Mouse (Mus musculus) gastrocnemius, postnatal 14 days (tissue): ENCODE measurements around the gene Serpinb12. TPM values are rescaled to one million over a fixed set of nuclear protein-coding genes. Genes with fewer than 3 reads are reported as not detected.
"Not testable (repeated sequence)": the region's sequence is repeated elsewhere in the genome, so short reads cannot be mapped to it uniquely, and the experiment has no call there.

Experiments used
- DNase-seq: peaks from one replicate; pipeline ENCODE4 v3.0.0; 2021; ENCODE audit warnings: mixed read lengths
- intact Hi-C: fragments of 180-260 bp; cut with DNase I; formaldehyde crosslinking; loops from one replicate; pipeline ENCODE4 v1.15.1; 2025; ENCODE audit warnings: low total_unique reads
- long read RNA-seq, 2 experiments: library from polyadenylated mRNA; stranded (forward); transcript quantifications; one replicate each; pipeline ENCODE4 v2.0.0; 2021
- total RNA-seq, 2 experiments: library from RNA; stranded (reverse); gene quantifications; 2 replicates each; pipeline ENCODE4 v1.2.3; 2021

Gene Serpinb12
- total RNA-seq: under 1 TPM in 1 of 2 experiments, not detected in 1; 0.35 TPM
- long read RNA-seq, experiment 1: 0 reads
- long read RNA-seq, experiment 2: 0 reads

DNA sequence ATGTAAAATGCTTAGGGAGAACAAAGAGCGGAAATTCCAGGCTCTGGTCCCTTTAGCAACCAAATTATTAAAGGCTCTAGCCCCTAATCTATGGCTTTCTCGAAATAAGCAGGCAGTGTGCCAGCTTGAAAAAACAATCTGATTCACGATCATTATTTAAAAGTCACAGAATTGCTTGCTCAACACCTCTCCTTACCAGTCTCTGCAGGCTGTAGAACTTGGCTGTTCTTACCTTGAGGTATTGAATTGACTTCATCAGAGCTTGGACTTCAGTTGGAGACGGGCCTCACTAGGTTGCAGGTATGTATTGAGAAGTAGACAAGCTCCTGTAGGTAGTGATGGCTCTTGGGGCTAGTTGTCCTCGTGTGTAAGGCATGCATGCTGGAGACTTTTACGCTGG is at the start of gene Serpinb12:
Gene Serpinb12 (plus strand): TSS at position 185 of the 400 bp plus-strand sequence.
- DNase-seq: no peak
- intact Hi-C loops: no loop called here

DNA sequence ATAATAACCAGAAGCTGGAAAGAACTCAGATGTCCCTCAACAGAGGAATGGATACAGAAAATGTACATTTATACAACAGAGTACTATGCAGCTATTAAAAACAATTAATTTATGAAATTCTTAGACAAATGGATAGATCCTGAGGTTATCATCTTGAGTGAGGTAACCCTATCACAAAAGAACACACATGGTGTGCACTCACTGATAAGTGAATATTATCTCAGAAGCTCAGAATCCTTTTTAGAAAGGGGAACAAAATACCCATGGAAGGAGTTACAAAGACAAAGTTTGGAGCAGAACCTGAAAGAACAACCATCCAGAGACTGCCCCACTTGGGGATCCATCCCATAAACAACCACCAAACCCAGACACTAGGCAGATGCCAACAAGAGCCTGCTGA is 39.1 kb upstream of the Serpinb12 start:
- DNase-seq, intact Hi-C loops: not testable (repeated sequence)

DNA sequence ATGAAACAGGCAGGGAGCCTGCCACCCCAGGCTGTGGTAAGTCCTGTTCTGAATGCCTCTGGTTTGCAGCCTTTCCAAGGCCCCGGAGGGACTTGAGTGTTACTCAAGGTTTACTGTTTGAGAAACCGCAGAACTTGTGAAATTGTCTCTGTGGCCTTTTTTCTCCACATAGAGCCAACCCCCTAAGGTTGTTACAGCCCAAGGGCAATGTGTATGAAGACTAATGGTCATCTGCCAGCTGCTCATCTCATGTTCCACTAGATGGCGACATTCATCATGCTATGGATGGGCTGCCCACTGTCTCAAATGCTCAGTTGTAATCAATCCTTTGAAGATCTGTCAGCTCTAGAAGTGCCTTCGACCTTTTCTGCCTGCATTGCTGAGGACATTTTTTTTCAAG is 32.8 kb upstream of the Serpinb12 start:
- no peak for DNase-seq
- intact Hi-C loops: no loop called here

DNA sequence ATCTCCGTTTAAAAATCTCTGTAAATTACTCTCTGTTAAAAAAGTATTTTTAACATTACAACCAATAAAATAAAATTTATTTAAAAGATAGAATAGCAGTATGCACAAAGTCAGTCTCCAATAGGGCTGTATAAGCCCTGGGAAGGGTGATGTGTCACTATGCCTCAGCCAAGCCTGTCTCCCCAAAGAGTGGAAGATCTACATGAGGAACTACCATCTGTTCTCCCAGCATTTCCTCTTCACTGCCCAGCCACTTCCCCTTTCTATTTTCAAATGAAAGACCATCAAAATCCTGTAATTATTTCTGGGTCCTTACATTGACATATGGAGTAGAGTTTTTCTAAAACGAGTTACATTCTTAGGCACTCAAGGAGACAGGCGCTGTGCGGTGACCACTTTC is 2.3 kb upstream of the Serpinb12 start:
- intact Hi-C loops: no loop called here
- no peak for DNase-seq

DNA sequence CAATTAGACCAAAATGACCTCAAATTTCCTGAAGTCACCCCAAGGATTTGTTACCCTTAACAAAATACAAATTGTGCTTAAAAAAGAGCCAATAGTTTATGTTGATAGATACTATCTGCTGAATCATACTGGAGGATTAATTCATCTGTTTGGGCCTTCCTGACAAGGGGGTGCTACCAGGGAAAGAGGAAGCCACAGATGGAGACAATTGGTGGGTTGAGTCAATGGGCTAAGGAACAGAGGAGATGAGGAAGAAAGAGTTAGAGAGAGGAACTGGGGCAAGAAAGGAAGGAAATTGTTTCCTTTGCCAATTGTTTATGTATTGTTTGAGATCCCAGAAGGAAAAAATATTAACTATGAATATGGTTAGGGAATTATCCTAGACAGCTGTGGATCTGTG is 591 bp upstream of the Serpinb12 start:
- no peak for DNase-seq
- intact Hi-C loops: no loop called here

DNA sequence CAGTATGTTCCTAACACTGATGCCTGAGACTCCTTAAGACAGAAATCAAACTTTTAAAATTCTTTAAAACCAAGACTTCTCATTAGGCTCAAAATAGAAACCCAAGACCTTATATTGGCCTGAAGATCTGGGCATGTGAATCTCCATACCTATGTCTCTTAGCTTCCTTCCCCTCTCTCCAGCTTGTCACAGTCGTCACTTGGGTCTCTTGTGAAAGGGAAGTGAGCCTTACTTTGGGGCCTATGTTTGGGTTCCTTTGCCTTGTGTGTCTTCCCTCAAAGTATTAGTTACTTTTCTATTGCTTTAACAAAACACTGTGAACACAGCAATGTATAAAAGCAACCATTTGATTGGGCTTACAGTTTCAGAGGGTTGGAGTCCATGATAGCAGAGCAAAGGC is 13.0 kb downstream of the Serpinb12 start:
- intact Hi-C loops: no loop called here
- no peak for DNase-seq

DNA sequence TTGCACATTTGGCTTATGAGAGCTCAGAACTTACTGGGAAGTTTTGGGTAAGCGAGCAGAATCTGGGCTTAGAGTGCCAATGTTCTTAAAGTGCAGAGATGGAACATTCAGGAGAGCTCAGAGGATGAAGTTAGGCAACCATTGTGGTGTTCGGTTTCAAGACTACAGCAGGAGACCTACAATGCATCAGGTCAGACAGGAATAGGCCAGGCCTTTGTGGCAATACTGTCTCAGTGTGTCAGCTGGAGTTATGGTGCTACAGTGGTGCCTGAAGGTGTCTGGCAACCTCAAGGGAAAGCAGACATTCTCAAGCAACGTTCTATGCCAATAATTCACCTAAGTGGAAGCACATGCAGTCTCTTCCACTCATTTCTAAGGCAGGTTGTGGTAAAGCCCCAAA is 25.7 kb downstream of the Serpinb12 start:
- DNase-seq: no peak
- intact Hi-C loops: no loop called here

DNA sequence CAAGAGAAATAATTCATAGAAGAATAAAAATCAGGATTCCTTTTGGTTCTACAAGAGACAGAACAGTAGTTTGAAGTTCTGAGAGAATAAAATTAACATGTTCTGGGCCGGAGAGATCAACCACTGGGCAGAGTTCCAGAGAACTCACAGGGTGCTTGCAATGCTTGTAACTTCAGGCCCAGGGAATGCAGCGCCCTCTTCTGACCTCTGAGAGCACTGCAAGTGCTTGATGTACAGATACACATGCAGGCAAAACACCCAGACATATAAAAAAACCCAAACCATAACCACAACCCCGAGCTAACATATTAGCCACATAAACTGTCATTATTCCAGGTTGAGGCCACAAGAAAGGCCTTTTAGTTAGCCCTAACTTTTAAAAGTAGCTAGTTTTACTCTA is 26.8 kb downstream of the Serpinb12 start:
- intact Hi-C loops: no loop called here
- no peak for DNase-seq

DNA sequence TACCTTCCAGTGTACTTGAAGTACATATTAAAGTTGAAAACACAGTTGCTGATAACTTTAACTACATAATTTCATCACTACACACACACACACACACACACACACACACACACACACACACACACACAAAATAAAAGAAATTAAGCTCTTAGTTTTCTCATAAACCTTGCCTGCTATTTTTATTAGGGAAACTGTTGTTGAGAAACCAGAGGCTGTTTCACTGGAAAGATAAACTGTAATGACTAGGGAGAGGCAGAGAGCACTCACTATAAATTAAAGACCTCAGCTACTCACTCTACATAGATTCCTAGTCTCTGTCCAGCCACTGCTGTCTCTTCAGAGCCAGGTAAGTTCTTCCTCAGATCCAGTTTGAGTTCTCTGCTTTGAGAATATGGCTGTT is 46.4 kb downstream of the Serpinb12 start, which contains the start of gene Serpinb13:
Gene Serpinb13 (plus strand): TSS at position 301 of the 400 bp plus-strand sequence.
- no peak for DNase-seq
- intact Hi-C loops: no loop called here

DNA sequence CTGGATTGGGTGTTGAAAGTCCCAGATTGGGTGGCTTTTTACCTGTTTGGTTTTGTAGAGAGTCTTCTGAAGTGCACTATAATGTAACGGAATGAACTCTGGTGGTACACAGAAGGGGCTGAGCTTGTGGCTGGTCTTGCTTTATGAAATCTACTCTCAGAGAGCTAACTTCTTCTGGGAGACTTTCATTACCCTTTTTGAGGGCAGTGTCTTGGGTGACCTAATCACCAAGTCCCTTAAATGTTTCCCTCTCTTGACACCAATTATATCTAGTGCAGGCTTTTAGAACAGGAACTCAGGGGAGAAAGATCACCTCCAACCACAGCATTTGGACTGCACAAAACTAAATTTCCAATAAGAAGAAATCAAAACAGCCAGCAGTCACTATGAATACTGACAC is 48.8 kb downstream of the Serpinb12 start:
- intact Hi-C loops: no loop called here
- DNase-seq: no peak

DNA sequence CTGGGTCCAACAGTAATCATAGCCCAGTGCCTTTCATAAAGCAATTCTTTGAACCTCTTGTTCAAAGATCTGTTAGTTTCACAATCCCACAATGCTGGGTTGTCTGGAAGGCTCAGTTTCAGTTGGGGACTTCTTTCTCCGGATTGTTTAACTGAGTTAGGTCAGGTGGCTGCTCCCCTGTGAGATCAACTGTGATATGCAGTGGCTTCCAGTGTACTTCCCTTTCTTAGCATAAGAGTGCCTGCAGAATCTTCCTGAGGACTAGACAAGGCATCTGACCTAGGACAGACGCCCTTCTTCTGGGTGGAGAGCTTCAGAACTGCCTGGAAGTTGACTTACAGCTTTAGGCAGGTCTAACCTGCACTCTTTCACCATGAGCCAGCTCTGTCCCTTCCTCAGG is 49.6 kb downstream of the Serpinb12 start:
- no peak for DNase-seq
- intact Hi-C loops: no loop called here

DNA sequence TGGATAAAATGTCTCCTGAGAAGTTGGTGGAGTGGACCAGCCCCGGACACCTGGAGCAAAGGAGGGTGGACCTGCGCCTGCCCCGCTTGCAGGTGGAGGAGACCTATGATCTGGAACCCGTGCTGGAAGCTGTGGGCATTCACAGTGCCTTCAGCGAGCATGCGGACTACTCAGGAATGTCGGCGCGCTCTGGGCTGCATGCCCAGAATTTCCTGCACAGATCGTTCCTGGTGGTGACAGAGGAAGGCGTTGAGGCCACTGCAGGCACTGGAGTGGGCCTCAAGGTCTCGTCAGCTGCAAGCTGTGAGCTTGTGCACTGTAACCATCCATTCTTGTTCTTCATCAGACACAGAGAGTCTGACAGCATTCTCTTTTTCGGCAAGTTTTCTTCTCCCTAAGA is 66.2 kb downstream of the Serpinb12 start:
- intact Hi-C loops: no loop called here
- DNase-seq: no peak

DNA sequence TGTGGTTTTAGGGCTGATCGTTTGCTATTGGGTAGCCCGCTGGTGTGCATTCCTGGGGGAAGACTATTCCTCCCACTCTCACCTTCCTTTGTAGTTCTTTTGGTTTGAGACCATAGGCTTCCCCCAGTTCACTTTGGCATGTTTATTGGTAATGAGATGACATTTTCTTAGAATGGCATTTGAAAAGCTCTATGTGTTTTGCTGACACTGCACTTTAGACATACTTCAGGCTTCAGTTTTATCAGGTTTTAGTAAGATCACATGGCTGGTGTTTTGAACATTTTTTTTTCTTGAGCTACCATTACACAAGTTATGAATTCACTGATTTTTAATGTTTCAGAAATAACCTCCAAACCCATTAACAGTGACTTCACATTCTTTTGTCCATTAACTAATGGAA is 67.5 kb downstream of the Serpinb12 start:
- no peak for DNase-seq
- intact Hi-C loops: no loop called here

DNA sequence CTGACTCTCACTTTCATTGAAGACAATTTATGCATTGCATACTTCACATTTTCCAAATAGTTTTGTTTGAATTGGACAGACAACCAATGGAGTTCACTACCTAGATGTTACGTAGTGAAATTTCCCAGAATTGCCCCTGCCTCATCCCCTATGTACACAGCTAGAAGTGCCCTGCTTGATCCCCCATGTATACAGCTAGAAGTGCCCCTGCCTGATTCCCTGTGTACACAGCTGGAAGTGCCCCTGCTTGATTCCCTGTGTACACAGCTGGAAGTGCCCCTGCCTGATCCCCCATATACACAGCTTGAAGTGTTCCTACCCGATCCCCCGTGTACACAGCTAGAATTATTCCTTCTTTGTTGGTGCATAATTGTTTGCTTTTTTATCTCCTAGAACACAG is 72.1 kb downstream of the Serpinb12 start:
- no peak for DNase-seq
- intact Hi-C loops: no loop called here

Other genes with a start within 250 kb of the Serpinb12 start
- 1 to 10 TPM; 3.4 to 3.6 TPM for gene Bcl2, start 220.2 kb upstream of the Serpinb12 start, total RNA-seq
- gene Kdsr, start 174.7 kb upstream of the Serpinb12 start, total RNA-seq: 1 to 10 TPM; 4.5 to 5.9 TPM
- 10 to 100 TPM; 21.7 to 24.0 TPM for gene Vps4b, start 137.7 kb upstream of the Serpinb12 start, total RNA-seq
- gene Serpinb5, start 73.3 kb upstream of the Serpinb12 start, total RNA-seq: not detected
- not detected for gene Serpinb13, start 46.5 kb downstream of the Serpinb12 start, total RNA-seq
- gene Serpinb3a, start 117.9 kb downstream of the Serpinb12 start, total RNA-seq: not detected
- gene Serpinb3d, start 149.1 kb downstream of the Serpinb12 start, total RNA-seq: not detected